Mouse (Mus musculus): ENCODE results near the gene Ntsr2.
"Not testable (repeated sequence)": the region's sequence is repeated elsewhere in the genome, so short reads cannot be mapped to it uniquely, and the experiment has no call there.

The Ntsr2 gene

GRCm38 (mm10) chr12:16648273-16648672 lies 4.9 kb upstream of the Ntsr2 start:
- no peak for DNase-seq (ENCODE audit: low read depth)

GRCm38 (mm10) chr12:16649819-16650218 lies 3.4 kb upstream of the Ntsr2 start:
- no peak for DNase-seq (ENCODE audit: low read depth)

GRCm38 (mm10) chr12:16655604-16656003 lies 2.4 kb downstream of the Ntsr2 start:
- DNase-seq (ENCODE audit: low read depth) = no peak

DNA sequence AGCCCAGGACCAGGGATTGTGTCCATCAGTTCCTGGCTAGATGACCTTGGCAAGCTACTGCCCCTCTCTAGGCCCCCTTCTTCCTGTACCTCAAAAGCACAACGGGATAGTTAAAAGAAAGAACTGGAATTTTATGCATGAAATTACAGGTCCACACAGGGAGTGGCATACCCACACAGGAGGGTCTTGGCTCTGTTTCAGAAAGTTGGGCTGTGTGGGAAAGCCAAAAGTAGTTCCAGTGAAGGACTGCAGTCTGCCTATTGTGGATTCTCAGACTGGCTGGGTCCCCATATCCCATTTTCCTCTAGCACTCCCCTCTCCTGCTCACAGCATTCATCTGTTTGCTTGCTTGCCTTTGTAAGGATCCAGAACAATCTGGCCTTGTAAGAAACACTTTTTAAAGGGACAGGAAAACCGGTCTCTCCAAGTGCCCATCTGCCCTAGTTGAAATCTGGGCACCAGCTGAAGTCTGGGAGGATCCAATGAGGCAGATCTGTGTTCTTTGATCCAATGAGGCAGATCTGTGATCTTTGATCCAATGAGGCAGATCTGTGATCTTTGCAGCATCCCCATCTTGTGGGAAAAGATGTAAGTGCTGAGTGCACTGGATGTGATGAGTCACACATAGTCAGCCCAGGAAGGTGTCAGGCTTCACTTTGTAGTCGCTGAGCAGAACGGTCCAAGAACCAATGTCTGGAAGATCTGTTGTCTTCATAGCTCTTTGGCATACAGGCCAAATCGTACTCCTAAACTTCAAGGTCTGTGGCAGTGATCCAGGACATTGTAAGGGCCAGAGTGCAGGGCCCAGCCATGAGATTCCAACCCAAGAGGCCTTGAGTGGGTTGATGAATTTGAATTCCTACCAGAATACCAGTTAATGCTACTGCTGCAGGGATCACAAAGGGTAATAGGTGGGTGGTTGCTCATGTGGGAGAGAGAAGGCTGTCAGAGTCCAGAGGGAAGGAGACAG lies 4.0 kb downstream of the Ntsr2 start:
- no peak for DNase-seq (ENCODE audit: low read depth)

GRCm38 (mm10) chr12:16661459-16661858 lies 8.3 kb downstream of the Ntsr2 start:
- no peak for DNase-seq (ENCODE audit: low read depth)

DNA sequence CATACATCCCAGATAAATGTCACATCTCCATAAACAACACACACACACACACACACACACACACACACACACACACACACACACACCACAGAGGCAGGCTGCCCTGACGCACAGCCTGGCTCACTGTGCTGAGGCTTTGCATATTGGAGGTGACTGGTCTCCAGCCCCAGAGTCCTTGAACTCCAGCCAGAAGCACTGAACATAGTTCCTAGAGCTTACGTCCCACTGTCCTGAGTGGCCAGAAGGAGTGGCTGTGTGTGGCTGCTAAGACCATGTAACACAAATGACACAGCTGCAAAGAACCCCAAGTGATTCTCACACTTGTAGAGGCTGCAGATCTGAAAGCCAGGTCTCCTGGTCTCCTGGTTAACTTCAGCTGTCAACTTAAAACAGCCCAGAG lies 8.8 kb downstream of the Ntsr2 start:
- no peak for DNase-seq (ENCODE audit: low read depth)

DNA sequence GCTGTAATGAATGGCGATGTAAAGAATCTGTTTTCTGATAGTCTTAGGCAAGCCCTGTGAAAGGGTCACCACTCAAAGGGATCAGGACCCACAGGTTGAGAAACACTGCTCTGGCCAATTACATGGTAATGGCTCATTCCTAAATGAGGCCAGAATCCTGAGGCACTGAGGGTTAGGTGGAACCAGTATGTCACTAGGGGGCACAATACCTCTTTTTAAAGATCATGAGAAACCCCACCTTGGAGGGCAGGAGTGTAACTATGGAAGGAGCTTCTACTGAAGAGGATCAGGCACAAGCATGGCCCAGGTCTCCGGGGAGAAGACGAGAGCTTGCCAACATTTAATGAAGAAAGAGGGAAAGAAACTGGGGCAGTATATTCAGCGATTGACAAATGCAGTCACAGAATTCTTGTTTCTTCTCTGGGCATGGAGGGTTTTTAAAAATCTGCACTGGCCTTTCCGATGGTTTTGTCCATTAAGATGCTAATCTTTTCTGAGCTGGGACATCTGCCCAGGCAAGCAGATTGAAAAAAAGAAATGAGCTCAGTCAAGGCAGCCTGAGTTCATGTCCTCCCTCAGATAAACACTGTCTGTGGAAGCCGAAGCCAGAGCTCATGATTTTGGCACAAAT lies 9.9 kb downstream of the Ntsr2 start:
- DNase-seq (ENCODE audit: low read depth) = no peak

GRCm38 (mm10) chr12:16665022-16665421 lies 11.8 kb downstream of the Ntsr2 start:
- no peak for DNase-seq (ENCODE audit: low read depth)

- no peak for DNase-seq (ENCODE audit: low read depth)
These were observed 16.0 kb downstream of the Ntsr2 start for GRCm38 (mm10) chr12:16669176-16669575.

- no peak for DNase-seq (ENCODE audit: low read depth)
These were observed 19.1 kb downstream of the Ntsr2 start for GRCm38 (mm10) chr12:16672246-16672645.

GRCm38 (mm10) chr12:16690631-16691030 lies 37.4 kb downstream of the Ntsr2 start:
- no peak for DNase-seq (ENCODE audit: low read depth)

GRCm38 (mm10) chr12:16694783-16695182 lies 41.6 kb downstream of the Ntsr2 start:
- DNase-seq (ENCODE audit: low read depth) = no peak

- DNase-seq (ENCODE audit: low read depth) = not testable (repeated sequence)
These were observed 42.1 kb downstream of the Ntsr2 start for GRCm38 (mm10) chr12:16695252-16695651.

DNA sequence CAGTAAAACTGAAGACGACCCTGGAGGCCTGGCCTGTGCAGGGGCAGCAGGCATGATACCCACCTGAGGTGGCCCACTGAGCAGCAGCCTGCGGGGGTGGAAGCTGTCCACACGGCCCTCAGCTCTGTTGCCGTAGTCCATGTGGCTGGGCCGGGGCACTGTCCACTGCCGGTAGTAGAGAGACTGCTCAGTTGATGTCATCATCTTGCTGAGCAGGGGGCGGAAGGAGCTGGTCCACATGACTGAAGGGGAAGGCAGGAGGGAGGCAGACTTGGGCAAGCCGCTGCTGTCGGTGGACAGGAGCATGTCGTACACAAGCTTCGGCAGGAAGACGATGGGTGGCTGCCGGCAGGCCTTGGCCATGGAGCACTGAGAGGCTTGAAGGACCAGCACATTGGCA lies 43.0 kb downstream of the Ntsr2 start:
- DNase-seq (ENCODE audit: low read depth) = no peak

DNA sequence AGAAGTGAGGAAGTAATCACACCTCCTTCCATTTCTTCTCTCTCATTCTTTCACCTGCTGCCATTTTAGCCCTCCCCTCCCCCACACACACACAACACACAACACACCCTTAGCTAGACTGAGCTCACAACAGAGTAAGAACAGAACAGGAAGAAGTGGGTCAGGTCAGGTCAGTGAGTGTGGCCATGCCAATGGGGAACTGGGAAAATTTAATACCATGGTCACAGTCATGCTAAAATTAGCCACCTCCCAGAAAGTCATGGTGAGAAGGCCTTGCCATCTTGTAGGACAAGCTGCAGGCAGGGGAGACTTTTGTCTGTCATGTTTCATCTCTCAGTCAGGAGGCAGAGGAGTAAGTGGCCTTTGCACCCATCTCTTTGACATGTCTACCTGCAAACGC lies 45.5 kb downstream of the Ntsr2 start:
- no peak for DNase-seq (ENCODE audit: low read depth)

Measured in naive thymus-derived CD4-positive, alpha-beta T cell, adult 2 months (primary cell).